Mouse (Mus musculus): ENCODE data around the gene Tanc2. TPM values are rescaled to one million over a fixed set of nuclear protein-coding genes. Genes with fewer than 3 reads are reported as not detected.
A peak's percentile ranks its signal among the peaks of the same experiment; 100 is the strongest.

Gene Tanc2
- polyA plus RNA-seq, 1 experiment from 2014 or later: 7.1 TPM

DNA sequence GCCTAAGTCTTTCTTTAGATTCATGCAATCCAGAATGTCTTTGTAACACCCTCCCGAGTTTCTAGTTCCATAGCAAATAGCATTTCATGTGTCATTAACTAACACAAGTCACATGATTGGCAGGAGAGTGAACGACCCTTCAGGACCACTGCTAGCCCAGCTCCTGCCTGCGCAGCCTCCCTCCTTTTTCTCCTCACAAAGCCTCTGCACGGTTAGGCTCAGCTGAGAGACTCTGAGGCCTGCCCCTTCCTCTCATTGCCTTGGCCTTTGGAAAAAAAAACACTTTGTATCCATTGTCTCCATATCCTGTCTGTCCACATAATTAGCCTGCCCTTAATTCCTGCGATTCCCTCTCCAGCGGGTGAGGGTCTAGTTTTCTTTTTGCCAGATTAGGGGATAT lies 367.7 kb downstream of the Tanc2 start:
- H3K4me3 ChIP-seq (ENCODE audit: low read length): no peak overlapping the region
- H3K4me1 ChIP-seq (ENCODE audit: insufficient read depth, low read length): no peaks in the 10 kb centered on the region
- 35% methylated on average over 6 of the region's 6 CpGs for WGBS
- no peak overlapping the region for H3K4me2 ChIP-seq (replicated peaks; ENCODE audit: low read depth, low read length)
- H3K9me3 ChIP-seq (ENCODE audit: low read length): no peaks in the 10 kb centered on the region
- H3K9ac ChIP-seq (replicated peaks; ENCODE audit: low read length): no peak overlapping the region
- H3K27ac ChIP-seq (ENCODE audit: low read length): no peak overlapping the region
- H3K36me3 ChIP-seq (ENCODE audit: insufficient read depth, low read length): no peaks in the 10 kb centered on the region
- H3K27me3 ChIP-seq (ENCODE audit: insufficient read depth, low read length): no peaks in the 10 kb centered on the region
- ATAC-seq (ENCODE audit: low FRiP score, low TSS enrichment): no peak

DNA sequence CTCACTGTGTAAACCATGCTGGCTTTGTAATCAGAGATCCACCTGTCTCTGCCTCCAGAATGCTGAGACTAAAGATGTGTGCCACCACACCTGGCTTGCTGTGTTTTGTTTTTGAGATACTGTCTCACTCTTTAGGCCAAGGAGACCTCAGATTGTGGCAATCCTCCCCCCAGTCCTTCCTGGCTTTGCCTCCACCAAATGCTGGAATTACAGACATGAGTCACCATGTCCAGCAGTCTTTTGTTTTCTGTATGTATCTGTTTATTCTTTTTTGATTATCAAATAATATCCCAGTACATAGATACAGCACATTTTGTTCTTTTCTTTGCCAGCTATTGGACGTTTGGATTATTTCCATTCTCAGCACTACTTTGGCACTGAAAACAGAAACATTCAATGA lies 368.8 kb downstream of the Tanc2 start:
- WGBS: 57% methylated on average over 1 of the region's 1 CpGs
- ATAC-seq (ENCODE audit: low FRiP score, low TSS enrichment): no peak

DNA sequence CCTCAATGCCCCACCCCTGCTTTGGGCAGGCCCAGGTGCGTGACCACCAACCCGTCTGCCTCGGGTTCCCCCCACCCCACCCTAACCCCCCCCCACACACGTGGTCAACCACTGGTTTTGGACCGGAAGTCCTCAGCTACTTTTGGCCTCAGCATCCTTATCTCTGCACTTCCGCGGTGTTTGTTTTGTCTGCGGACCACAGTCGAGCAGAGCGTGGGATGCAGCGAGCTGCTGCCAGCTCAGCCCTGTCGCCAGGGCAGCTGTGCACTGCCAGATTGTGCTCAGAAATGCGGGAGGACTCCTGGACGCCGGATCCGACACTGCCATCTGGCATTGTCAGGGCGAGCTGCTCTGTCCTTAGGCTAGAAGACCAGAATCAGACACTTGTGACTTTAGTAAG lies 369.6 kb downstream of the Tanc2 start:
- H3K27ac ChIP-seq (ENCODE audit: low read length): no peak overlapping the region
- no peak overlapping the region for H3K9ac ChIP-seq (replicated peaks; ENCODE audit: low read length)
- no peak overlapping the region for H3K4me2 ChIP-seq (replicated peaks; ENCODE audit: low read depth, low read length)
- no peaks in the 10 kb centered on the region for H3K36me3 ChIP-seq (ENCODE audit: insufficient read depth, low read length)
- H3K4me3 ChIP-seq (ENCODE audit: low read length): no peak overlapping the region
- H3K4me1 ChIP-seq (ENCODE audit: insufficient read depth, low read length): no peaks in the 10 kb centered on the region
- no peaks in the 10 kb centered on the region for H3K27me3 ChIP-seq (ENCODE audit: insufficient read depth, low read length)
- WGBS: 49% methylated on average over 16 of the region's 17 CpGs
- peak; percentile 54; the same call in 1 of the 2 replicates for ATAC-seq (ENCODE audit: low FRiP score, low TSS enrichment)
- H3K9me3 ChIP-seq (ENCODE audit: low read length): no peaks in the 10 kb centered on the region

More for the DNA sequence above, 368.8 kb downstream of the Tanc2 start:
- no peaks in the 10 kb centered on the region for H3K36me3 ChIP-seq (ENCODE audit: insufficient read depth, low read length)
- H3K9ac ChIP-seq (replicated peaks; ENCODE audit: low read length): no peak overlapping the region
- no peaks in the 10 kb centered on the region for H3K9me3 ChIP-seq (ENCODE audit: low read length)
- H3K27me3 ChIP-seq (ENCODE audit: insufficient read depth, low read length): no peaks in the 10 kb centered on the region
- H3K27ac ChIP-seq (ENCODE audit: low read length): no peak overlapping the region
- H3K4me1 ChIP-seq (ENCODE audit: insufficient read depth, low read length): no peaks in the 10 kb centered on the region
- no peak overlapping the region for H3K4me3 ChIP-seq (ENCODE audit: low read length)
- no peak overlapping the region for H3K4me2 ChIP-seq (replicated peaks; ENCODE audit: low read depth, low read length)

DNA sequence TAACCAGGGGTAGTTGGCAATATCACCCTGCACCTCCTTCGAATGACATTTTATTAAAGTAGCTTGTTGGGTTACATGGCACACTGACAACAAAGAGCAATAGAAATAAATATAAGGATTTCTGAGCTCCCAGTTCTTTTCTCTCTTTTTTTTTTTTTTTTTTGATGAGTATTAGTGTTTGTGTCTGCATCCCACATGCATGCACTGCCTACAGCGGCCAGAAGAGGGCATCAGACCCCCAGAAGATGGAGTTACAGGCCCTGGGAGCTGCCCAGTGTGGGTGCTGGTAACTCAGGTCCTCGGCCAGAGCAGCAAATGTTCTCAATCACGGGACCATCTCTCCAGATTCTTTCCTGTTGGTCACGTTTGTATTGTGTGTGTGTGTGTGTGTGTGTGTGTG lies 374.9 kb downstream of the Tanc2 start:
- Histone ChIP-seq H3K4me1 (ENCODE audit: insufficient read depth, low read length) (peaks cover 13% of the 10 kb centered on the region), H3K4me2 (replicated peaks; ENCODE audit: low read depth, low read length) (no peak overlapping the region), H3K27me3 (ENCODE audit: insufficient read depth, low read length) (peaks cover 33% of the 10 kb centered on the region), H3K27ac (ENCODE audit: low read length) (no peak overlapping the region), H3K9me3 (ENCODE audit: low read length) (no peaks in the 10 kb centered on the region), H3K9ac (replicated peaks; ENCODE audit: low read length) (no peak overlapping the region), H3K36me3 (ENCODE audit: insufficient read depth, low read length) (no peaks in the 10 kb centered on the region), H3K4me3 (ENCODE audit: low read length) (no peak overlapping the region)
- 61% methylated on average over 5 of the region's 5 CpGs for WGBS
- no peak for ATAC-seq (ENCODE audit: low FRiP score, low TSS enrichment)

DNA sequence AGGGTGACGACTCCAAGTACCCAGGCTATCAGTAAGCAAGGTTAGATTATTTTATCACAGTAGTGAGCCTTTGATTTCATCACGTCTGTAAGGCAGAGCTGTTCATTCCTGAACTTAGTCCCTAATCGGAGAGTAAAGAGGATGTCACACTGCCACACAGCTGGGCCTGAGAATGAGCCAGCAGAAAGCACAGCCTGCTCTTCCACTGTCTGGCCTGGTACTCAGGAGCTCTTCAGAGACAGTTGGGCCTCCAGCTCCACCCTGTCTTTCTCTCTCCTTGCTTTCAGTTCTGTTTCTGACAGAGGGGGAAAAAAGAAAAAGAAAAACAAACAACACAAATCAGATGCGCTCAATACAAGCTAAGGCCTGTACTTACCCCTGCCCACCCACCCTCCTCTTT lies 376.5 kb downstream of the Tanc2 start:
- ATAC-seq (ENCODE audit: low FRiP score, low TSS enrichment): no peak
- peaks cover 33% of the 10 kb centered on the region for H3K27me3 ChIP-seq (ENCODE audit: insufficient read depth, low read length)
- peaks cover 13% of the 10 kb centered on the region for H3K4me1 ChIP-seq (ENCODE audit: insufficient read depth, low read length)
- H3K9ac ChIP-seq (replicated peaks; ENCODE audit: low read length): no peak overlapping the region
- H3K27ac ChIP-seq (ENCODE audit: low read length): no peak overlapping the region
- no peak overlapping the region for H3K4me3 ChIP-seq (ENCODE audit: low read length)
- no peak overlapping the region for H3K4me2 ChIP-seq (replicated peaks; ENCODE audit: low read depth, low read length)
- no peaks in the 10 kb centered on the region for H3K9me3 ChIP-seq (ENCODE audit: low read length)
- no peaks in the 10 kb centered on the region for H3K36me3 ChIP-seq (ENCODE audit: insufficient read depth, low read length)
- 73% methylated on average over 4 of the region's 4 CpGs for WGBS

DNA sequence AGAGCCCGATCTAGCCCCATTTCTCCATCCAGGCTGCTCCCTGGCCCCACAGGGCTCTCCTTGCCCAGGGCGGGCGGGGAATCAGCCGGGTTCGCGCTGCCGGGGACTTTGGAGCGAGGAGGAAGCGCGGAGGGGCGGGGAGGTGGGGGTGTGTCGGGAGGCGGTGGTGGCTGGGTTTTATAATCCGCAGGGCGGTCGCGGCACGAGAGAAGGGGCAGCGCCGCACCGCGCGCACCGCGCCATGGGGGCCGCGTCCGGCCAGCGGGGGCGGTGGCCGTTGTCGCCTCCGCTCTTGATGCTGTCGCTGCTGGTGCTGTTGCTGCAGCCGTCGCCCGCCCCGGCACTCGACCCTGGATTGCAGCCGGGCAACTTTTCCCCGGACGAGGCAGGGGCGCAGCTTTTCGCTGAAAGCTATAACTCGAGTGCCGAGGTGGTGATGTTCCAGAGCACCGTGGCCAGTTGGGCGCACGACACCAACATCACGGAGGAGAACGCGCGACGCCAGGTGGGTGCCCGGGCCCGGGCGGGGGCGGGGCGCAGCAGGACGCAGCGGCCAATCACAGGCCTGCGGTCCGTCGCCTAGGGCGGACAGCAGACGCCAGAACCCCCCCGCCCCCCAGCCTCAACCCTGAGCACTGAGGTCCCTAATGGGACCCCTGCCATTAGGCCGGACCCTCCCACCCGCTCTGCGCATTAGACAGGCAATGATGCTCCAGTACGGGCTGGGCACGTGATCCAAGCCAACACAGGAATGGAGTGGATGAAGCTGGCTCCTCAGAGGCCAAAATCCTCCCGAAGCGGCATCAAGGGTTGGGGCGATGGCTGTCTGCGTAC lies 378.2 kb downstream of the Tanc2 start, which contains the start of gene Ace:
Gene Ace (plus strand): TSS at position 205 of the 834 bp plus-strand sequence.
- peak within 1 kb of the TSS; percentile 61 for H3K4me3 ChIP-seq (ENCODE audit: low read length)
- 1% methylated on average over 58 of the region's 76 CpGs for WGBS
- H3K4me2 ChIP-seq (replicated peaks; ENCODE audit: low read depth, low read length): peak within 1 kb of the TSS; percentile 99
- H3K9me3 ChIP-seq (ENCODE audit: low read length): no peaks in the 10 kb centered on the region
- no peaks in the 10 kb centered on the region for H3K36me3 ChIP-seq (ENCODE audit: insufficient read depth, low read length)
- H3K27ac ChIP-seq (ENCODE audit: low read length): no peak within 1 kb of the TSS
- H3K4me1 ChIP-seq (ENCODE audit: insufficient read depth, low read length): peaks cover 13% of the 10 kb centered on the region
- ATAC-seq (ENCODE audit: low FRiP score, low TSS enrichment): peak; percentile 67
- H3K27me3 ChIP-seq (ENCODE audit: insufficient read depth, low read length): peaks cover 33% of the 10 kb centered on the region
- H3K9ac ChIP-seq (replicated peaks; ENCODE audit: low read length): peak within 1 kb of the TSS; percentile 58

DNA sequence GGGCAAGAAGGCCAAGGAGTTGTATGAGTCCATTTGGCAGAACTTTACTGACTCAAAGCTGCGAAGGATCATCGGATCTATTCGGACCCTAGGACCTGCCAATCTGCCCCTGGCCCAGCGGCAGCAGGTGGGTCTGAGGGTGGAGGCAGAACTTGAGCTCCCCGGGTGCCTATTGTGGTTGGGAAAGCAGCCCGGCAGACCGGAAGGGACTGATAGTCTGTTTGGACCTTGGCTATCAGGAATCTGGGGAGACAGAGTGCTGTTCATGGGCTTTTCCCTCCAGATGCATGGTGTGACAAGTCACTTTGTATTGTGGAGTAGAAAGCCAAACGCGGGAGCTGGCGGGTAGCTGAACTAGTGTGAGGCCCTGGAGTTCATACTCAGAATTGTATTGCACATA lies 379.2 kb downstream of the Tanc2 start:
- H3K4me1 ChIP-seq (ENCODE audit: insufficient read depth, low read length): peaks cover 13% of the 10 kb centered on the region
- ATAC-seq (ENCODE audit: low FRiP score, low TSS enrichment): no peak
- peak overlapping the region; percentile 6; the same call in 1 of the 2 replicates for H3K4me3 ChIP-seq (ENCODE audit: low read length)
- H3K27ac ChIP-seq (ENCODE audit: low read length): no peak overlapping the region
- H3K9me3 ChIP-seq (ENCODE audit: low read length): no peaks in the 10 kb centered on the region
- H3K9ac ChIP-seq (replicated peaks; ENCODE audit: low read length): peak overlapping the region; percentile 58; the same call in 1 of the 2 replicates
- no peaks in the 10 kb centered on the region for H3K36me3 ChIP-seq (ENCODE audit: insufficient read depth, low read length)
- H3K4me2 ChIP-seq (replicated peaks; ENCODE audit: low read depth, low read length): peak overlapping the region; percentile 99
- 51% methylated on average over 10 of the region's 10 CpGs for WGBS
- H3K27me3 ChIP-seq (ENCODE audit: insufficient read depth, low read length): peaks cover 33% of the 10 kb centered on the region

DNA sequence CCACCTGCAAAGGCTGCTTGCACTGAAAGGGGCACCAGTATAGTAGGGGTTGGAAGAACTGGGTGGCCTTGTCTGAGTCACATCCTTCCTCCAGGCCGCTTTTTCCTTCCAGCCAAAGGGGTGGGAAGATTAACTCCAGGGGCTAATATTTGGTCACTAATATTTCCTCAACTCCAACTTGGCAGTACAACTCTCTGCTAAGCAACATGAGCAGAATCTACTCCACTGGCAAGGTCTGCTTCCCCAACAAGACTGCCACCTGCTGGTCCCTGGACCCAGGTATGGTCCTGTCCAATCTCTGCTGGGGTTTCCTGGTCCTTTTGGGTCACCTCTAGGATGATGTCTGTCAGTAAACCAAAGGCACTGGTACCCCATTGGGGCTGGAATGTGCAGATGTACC lies 379.7 kb downstream of the Tanc2 start:
- Histone ChIP-seq H3K36me3 (ENCODE audit: insufficient read depth, low read length) (no peaks in the 10 kb centered on the region), H3K4me1 (ENCODE audit: insufficient read depth, low read length) (peaks cover 13% of the 10 kb centered on the region), H3K27ac (ENCODE audit: low read length) (no peak overlapping the region), H3K4me2 (replicated peaks; ENCODE audit: low read depth, low read length) (0 out of 2 replicates have a peak overlapping the region, but pooled peaks have one; percentile 5), H3K4me3 (ENCODE audit: low read length) (no peak overlapping the region), H3K27me3 (ENCODE audit: insufficient read depth, low read length) (peaks cover 33% of the 10 kb centered on the region), H3K9me3 (ENCODE audit: low read length) (no peaks in the 10 kb centered on the region), H3K9ac (replicated peaks; ENCODE audit: low read length) (no peak overlapping the region)
- no peak for ATAC-seq (ENCODE audit: low FRiP score, low TSS enrichment)
- WGBS: 53% methylated on average over 1 of the region's 1 CpGs

DNA sequence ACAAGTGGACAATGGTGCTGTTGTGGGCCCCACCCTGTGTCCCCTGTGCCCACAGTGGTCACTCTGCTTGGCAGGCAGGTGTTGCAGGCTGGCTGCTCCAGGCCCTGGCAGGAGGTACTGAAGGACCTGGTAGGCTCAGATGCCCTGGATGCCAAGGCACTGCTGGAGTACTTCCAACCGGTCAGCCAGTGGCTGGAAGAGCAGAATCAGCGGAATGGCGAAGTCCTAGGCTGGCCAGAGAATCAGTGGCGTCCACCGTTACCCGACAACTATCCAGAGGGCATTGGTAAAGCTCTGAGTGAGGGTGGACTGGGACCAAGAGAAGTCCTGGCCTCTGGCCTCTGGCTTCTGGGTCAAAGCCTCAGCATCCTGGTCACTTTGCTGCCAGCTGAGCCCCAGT lies 384.8 kb downstream of the Tanc2 start:
- Histone ChIP-seq H3K27me3 (ENCODE audit: insufficient read depth, low read length) (no peaks in the 10 kb centered on the region), H3K4me2 (replicated peaks; ENCODE audit: low read depth, low read length) (no peak overlapping the region), H3K9ac (replicated peaks; ENCODE audit: low read length) (no peak overlapping the region), H3K36me3 (ENCODE audit: insufficient read depth, low read length) (no peaks in the 10 kb centered on the region), H3K27ac (ENCODE audit: low read length) (no peak overlapping the region), H3K4me3 (ENCODE audit: low read length) (no peak overlapping the region), H3K4me1 (ENCODE audit: insufficient read depth, low read length) (no peaks in the 10 kb centered on the region), H3K9me3 (ENCODE audit: low read length) (no peaks in the 10 kb centered on the region)
- ATAC-seq (ENCODE audit: low FRiP score, low TSS enrichment): no peak
- WGBS: 86% methylated on average over 6 of the region's 6 CpGs

DNA sequence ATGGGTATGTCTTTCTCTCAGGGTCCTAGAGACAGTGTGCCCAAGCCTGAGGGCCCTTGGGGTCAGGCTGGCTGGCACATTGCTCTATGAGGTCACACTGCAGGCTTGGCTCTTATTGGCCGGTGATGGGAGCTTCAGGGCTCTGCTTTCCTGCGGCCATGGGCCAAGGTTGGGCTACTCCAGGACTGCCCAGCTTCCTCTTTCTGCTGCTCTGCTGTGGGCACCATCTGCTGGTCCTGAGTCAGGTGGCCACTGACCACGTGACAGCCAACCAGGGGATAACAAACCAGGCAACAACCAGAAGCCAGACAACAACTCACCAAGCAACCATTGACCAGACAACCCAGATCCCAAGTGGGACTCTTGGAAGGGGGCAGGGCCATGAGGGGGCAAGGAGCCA lies 385.3 kb downstream of the Tanc2 start:
- Histone ChIP-seq H3K36me3 (ENCODE audit: insufficient read depth, low read length) (no peaks in the 10 kb centered on the region), H3K9me3 (ENCODE audit: low read length) (no peaks in the 10 kb centered on the region), H3K4me1 (ENCODE audit: insufficient read depth, low read length) (no peaks in the 10 kb centered on the region), H3K9ac (replicated peaks; ENCODE audit: low read length) (no peak overlapping the region), H3K27me3 (ENCODE audit: insufficient read depth, low read length) (no peaks in the 10 kb centered on the region), H3K4me2 (replicated peaks; ENCODE audit: low read depth, low read length) (no peak overlapping the region), H3K4me3 (ENCODE audit: low read length) (no peak overlapping the region), H3K27ac (ENCODE audit: low read length) (no peak overlapping the region)
- no peak for ATAC-seq (ENCODE audit: low FRiP score, low TSS enrichment)
- WGBS: 76% methylated on average over 3 of the region's 3 CpGs
